Mouse (Mus musculus) adrenal gland, postnatal 14 days (tissue): ENCODE results near the gene Hebp2. TPM values are rescaled to one million over a fixed set of nuclear protein-coding genes. Genes with fewer than 3 reads are reported as not detected.

Experiments used
- DNase-seq: peaks from one replicate; pipeline ENCODE4 v3.0.0; 2021; ENCODE audit warnings: mixed read lengths
- total RNA-seq: library from RNA; stranded (reverse); gene quantifications from 2 replicates; pipeline ENCODE4 v1.2.3, GENCODE M21; 2021

Gene Hebp2
- total RNA-seq, 1 experiment from 2014 or later = 3.4 TPM

DNA sequence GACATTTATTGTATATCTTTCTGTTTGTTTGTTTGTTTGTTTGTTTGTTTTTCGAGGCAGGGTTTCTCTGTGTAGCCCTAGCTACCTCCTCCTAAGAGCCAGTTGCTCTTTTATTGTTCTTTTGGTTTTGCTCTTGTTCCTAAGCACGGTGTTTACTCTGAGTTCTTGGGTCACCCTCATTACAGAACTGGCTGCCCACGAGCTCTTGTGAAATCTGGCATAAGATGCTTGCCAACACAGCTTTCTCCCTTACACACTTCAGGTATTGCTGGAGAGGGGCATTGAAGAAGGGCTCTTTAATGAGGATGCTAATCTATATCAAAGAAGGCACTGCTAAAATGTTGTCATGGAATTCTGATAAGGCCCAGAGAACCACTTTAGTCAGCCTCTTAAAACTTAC, 35.2 kb downstream of the Hebp2 start:
- DNase-seq = no peak

- peak; percentile 58 for DNase-seq
Observed at GRCm38 (mm10) chr10:18508586-18508985, 37.3 kb downstream of the Hebp2 start.

- DNase-seq = no peak
Observed at GRCm38 (mm10) chr10:18507869-18508473, 37.9 kb downstream of the Hebp2 start.

DNA sequence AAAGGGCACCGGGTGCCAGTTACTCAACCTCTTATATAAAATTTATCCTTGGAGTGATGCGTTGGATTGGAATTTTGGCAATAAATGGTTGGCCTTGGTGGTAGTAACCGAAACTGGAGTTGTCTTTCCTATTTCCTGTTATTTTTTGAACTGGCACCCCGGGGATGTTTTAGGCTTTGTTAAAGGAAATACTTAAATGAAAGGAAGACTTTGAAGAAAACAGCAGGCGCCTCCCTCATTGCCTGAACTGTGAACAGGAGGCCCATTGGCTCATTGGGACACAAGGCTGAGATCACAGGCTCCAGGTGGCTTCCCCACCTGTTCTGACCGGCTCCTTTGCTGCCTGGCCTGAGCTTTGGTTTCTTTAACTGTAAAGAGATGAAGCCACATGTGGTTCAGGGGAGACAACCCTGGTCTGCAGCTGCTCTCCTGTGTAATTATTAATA, 39.4 kb downstream of the Hebp2 start:
- DNase-seq = peak; percentile 36

DNA sequence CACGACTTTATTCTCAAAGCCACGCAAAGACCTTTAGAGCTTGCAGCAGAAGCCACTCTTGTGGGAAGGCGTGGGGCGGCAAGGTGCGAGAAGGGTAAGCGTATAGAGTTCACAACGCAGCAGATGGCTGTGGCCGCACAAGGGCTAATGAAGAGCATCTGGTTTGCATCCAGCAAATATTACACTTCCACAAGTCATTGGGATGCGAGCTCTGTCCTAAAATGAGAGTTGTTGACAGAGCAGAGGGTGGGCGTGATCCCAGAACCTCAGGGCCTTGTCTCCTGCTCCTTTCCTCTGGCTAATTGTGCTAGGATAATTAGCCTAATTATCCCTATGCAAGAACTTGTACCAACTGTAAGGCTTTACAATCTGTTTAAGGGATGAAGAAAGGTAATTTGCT, 40.2 kb downstream of the Hebp2 start:
- DNase-seq = no peak

GRCm38 (mm10) chr10:18501997-18502396, 43.9 kb downstream of the Hebp2 start:
- DNase-seq = no peak

GRCm38 (mm10) chr10:18497066-18497465, 48.8 kb downstream of the Hebp2 start:
- DNase-seq = no peak

DNA sequence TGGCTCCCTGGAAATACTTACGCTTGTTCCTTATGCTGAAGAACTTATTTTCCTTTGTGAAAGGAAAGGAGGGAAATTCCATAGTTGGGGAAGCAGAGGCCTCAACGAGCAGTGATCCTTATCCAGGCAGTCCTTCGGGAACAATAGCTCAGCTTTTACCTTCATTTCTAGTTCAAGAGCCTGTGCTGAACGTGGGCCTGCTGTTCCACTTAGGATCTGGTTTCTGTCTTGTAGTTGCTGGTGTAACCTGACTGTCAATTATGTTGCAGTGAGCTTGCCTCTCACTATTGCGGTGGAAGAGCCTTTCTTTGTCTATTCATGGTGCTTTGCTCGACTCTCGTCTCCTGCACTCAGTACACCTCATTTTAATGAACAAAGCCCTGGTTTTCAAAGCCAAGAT, 51.6 kb downstream of the Hebp2 start:
- DNase-seq = no peak

DNA sequence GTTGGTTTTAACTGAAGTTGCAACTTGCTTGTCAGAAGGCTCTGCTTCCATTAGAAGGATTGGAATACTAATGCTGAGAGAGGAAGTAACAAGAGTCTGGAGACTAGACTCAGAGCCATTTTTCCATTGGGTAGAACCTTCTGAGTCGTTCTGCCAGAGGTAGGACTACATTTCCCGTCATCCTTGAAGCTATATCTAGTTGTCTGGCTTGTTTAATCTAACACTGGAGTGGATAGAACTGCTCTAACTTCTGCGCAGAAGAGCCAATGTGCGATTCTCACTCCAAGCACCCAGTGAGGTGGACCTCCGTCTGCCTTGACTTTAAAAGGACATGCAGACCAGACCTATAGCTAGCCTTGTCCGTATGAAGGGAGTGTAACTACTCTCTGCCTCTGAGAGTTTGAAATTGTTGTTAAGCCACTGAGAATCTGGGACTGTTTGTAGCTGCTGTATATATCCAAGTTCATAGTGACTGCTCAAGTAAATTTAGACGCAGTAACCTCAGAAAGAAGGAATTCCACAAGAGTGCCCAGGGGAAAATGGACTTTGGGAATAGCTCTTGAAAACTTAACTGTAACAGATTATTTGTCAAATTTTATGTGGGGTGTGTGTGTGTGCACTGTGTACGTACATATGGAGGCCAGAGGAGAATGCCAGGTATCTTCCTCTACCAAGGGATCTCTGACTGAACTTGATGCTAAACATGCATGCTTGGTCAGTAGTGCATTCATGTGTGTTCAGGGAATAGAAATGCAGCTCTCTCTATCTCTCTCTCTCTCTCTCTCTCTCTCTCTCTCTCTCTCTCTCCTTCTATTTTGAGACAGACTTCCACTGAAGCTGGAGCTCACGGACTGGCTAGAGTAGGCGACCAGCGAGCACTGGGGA, 52.6 kb downstream of the Hebp2 start:
- DNase-seq = no peak

DNA sequence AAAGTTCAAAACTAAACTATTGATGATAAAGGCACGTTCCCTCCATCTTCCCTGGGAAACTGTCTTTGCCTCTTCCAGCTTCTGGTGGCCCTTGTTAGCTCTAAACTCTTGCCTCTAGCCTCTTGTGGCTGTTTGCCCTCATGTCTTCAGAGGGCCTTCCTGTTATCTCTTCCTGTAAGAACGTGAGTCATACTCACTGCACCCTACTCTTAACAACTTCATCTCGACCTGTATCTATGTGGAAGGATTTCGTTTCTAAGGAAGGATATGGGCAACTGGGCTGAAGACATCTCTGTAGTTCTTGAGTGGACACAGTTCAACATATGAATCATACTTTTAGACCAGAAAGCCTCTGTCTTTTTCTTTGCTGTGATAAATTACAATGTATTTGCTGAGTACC, 53.9 kb downstream of the Hebp2 start:
- no peak for DNase-seq

- no peak for DNase-seq
Observed at GRCm38 (mm10) chr10:18489936-18490335, 55.9 kb downstream of the Hebp2 start.

Other genes with a start within 250 kb of the Hebp2 start
- 6.5 and 6.6 TPM in 2 replicates for gene Nhsl1, start 227.1 kb downstream of the Hebp2 start, total RNA-seq
- 5.4 and 7.0 TPM in 2 replicates for gene Arfgef3, start 197.9 kb upstream of the Hebp2 start, total RNA-seq
- gene Gm4922, start 240.7 kb upstream of the Hebp2 start, total RNA-seq = not detected in 2 replicates